Mouse (Mus musculus) CH12.LX (cell line): Measurements from ENCODE around the gene Phc2. TPM values are rescaled to one million over a fixed set of nuclear protein-coding genes. Genes with fewer than 3 reads are reported as not detected.
A peak's percentile ranks its signal among the peaks of the same experiment; 100 is the strongest.

Experiments
- DNase-seq: peaks from one replicate; pipeline ENCODE4 v3.0.0-alpha.2; 2013; ENCODE audit errors: extremely low read depth
- H3K27ac ChIP-seq: 2 replicates; pipeline ENCODE4 v1.5.1; 2012; ENCODE audit warnings: low read depth, mild to moderate bottlenecking, control low read depth, moderate library complexity; ENCODE audit not compliant: insufficient read depth
- H3K27me3 ChIP-seq: replicated peaks from 2 replicates; pipeline ENCODE3; 2012; ENCODE audit warnings: inconsistent platforms
- H3K36me3 ChIP-seq, 2 experiments: replicated peaks in 1 of 2; 2 replicates each; pipeline versions ENCODE3 to v1.6.1; 2012; ENCODE audit warnings: inconsistent platforms in 1 of 2, low read length in 1 of 2, mild to moderate bottlenecking in 1 of 2, mixed read lengths in 1 of 2, moderate library complexity in 1 of 2; ENCODE audit not compliant: control insufficient read depth in 1 of 2, insufficient read depth in 1 of 2
- H3K4me1 ChIP-seq, 2 experiments: 2 replicates each; pipeline ENCODE4 v1.6.1; 2012; ENCODE audit warnings: inconsistent platforms in 1 of 2, moderate library complexity in 1 of 2; ENCODE audit not compliant: insufficient read depth in 2 of 2, control insufficient read depth in 1 of 2
- H3K4me2 ChIP-seq: 2 replicates; pipeline ENCODE4 v1.6.1; 2012; ENCODE audit warnings: low read depth, mild to moderate bottlenecking, control low read depth; ENCODE audit not compliant: poor library complexity, insufficient read depth, severe bottlenecking
- H3K4me3 ChIP-seq, 3 experiments: fragments of 150-350 bp in 1 of 3; sonication (generic) in 1 of 3; replicated peaks in 1 of 3; 2 replicates each; pipeline versions ENCODE3 to v1.5.1; 2011 to 2012; ENCODE audit warnings: low read depth in 2 of 3, low read length in 2 of 3, mild to moderate bottlenecking in 2 of 3, moderate library complexity in 2 of 3, control low read depth in 1 of 3, improper control_type of control experiment in 1 of 3, inconsistent platforms in 1 of 3, mixed read lengths in 1 of 3; ENCODE audit not compliant: poor library complexity in 1 of 3
- H3K79me2 ChIP-seq: replicated peaks from 2 replicates; pipeline ENCODE4 v1.6.1; 2012; ENCODE audit warnings: mild to moderate bottlenecking, moderate library complexity; ENCODE audit not compliant: control insufficient read depth, poor library complexity, insufficient read depth, severe bottlenecking; ENCODE audit errors: extremely low read depth
- H3K9ac ChIP-seq: 2 replicates; pipeline ENCODE4 v1.6.1; 2012; ENCODE audit warnings: low read depth, mild to moderate bottlenecking, control low read depth, moderate library complexity; ENCODE audit not compliant: insufficient read depth
- H3K9me3 ChIP-seq: replicated peaks from 2 replicates; pipeline ENCODE3; 2012; ENCODE audit warnings: low read length, inconsistent platforms, mixed read lengths
- BHLHE40 ChIP-seq: IDR thresholded peaks from 2 replicates; pipeline ENCODE4 v1.6.1; 2011; ENCODE audit warnings: mild to moderate bottlenecking, low read depth, low read length, improper control_type of control experiment
- CHD1 ChIP-seq: IDR thresholded peaks from 2 replicates; pipeline ENCODE4 v1.6.1; 2012; ENCODE audit warnings: low read depth, low read length, improper control_type of control experiment, inconsistent platforms
- CHD2 ChIP-seq: IDR thresholded peaks from 2 replicates; pipeline ENCODE4 v1.6.1; 2011; ENCODE audit warnings: low read length, improper control_type of control experiment
- CTCF ChIP-seq, 2 experiments: IDR thresholded peaks in 1 of 2; conservative IDR thresholded peaks in 1 of 2; 2 replicates each; pipeline ENCODE4 v1.5.1; 2011 to 2012; ENCODE audit warnings: low read depth in 2 of 2, low read length in 2 of 2, improper control_type of control experiment in 1 of 2, inconsistent platforms in 1 of 2, mild to moderate bottlenecking in 1 of 2, moderate library complexity in 1 of 2
- ELF1 ChIP-seq: IDR thresholded peaks from 2 replicates; pipeline ENCODE4 v1.6.1; 2014; ENCODE audit warnings: low read depth, mild to moderate bottlenecking, inconsistent platforms, low read length, improper control_type of control experiment
- GABPA ChIP-seq: IDR thresholded peaks from 2 replicates; pipeline ENCODE4 v1.6.1; 2012; ENCODE audit warnings: low read depth, low read length, improper control_type of control experiment, inconsistent platforms; ENCODE audit not compliant: insufficient replicate concordance
- MAFK ChIP-seq: IDR thresholded peaks from 2 replicates; pipeline ENCODE4 v1.6.1; 2011; ENCODE audit warnings: low read length, improper control_type of control experiment; ENCODE audit not compliant: insufficient replicate concordance
- MAZ ChIP-seq: IDR thresholded peaks from 2 replicates; pipeline ENCODE4 v1.6.1; 2012; ENCODE audit warnings: low read depth, mild to moderate bottlenecking, inconsistent platforms, low read length, improper control_type of control experiment, moderate library complexity
- MEF2A ChIP-seq: IDR thresholded peaks from 2 replicates; pipeline ENCODE4 v1.6.1; 2014; ENCODE audit warnings: low read depth, mild to moderate bottlenecking, inconsistent platforms, low read length, improper control_type of control experiment, borderline replicate concordance
- MXI1 ChIP-seq: IDR thresholded peaks from 2 replicates; pipeline ENCODE4 v1.6.1; 2011; ENCODE audit warnings: mild to moderate bottlenecking, low read depth, low read length, improper control_type of control experiment
- NELFE ChIP-seq: IDR thresholded peaks from 2 replicates; pipeline ENCODE4 v1.6.1; 2011; ENCODE audit warnings: low read depth, low read length, improper control_type of control experiment
- NRF1 ChIP-seq: IDR thresholded peaks from 2 replicates; pipeline ENCODE4 v1.6.1; 2014; ENCODE audit warnings: low read depth, mild to moderate bottlenecking, inconsistent platforms, low read length, improper control_type of control experiment, moderate library complexity
- RAD21 ChIP-seq: IDR thresholded peaks from 2 replicates; pipeline ENCODE4 v1.6.1; 2011; ENCODE audit warnings: low read depth, mild to moderate bottlenecking, low read length, improper control_type of control experiment, moderate library complexity
- SIN3A ChIP-seq: IDR thresholded peaks from 2 replicates; pipeline ENCODE4 v1.6.1; 2012; ENCODE audit warnings: low read length, improper control_type of control experiment, inconsistent platforms
- SMC3 ChIP-seq: IDR thresholded peaks from 2 replicates; pipeline ENCODE4 v1.6.1; 2011; ENCODE audit warnings: low read depth, low read length, improper control_type of control experiment
- TBP ChIP-seq: conservative IDR thresholded peaks from 2 replicates; pipeline ENCODE4 v1.6.1; 2011; ENCODE audit warnings: low read depth, low read length, improper control_type of control experiment
- UBTF ChIP-seq: IDR thresholded peaks from 2 replicates; pipeline ENCODE4 v1.6.1; 2012; ENCODE audit warnings: low read depth, mild to moderate bottlenecking, inconsistent platforms, low read length, improper control_type of control experiment, moderate library complexity
- USF1 ChIP-seq: IDR thresholded peaks from 2 replicates; pipeline ENCODE4 v1.6.1; 2014; ENCODE audit warnings: low read depth, mild to moderate bottlenecking, inconsistent platforms, low read length, improper control_type of control experiment
- ZMIZ1 ChIP-seq: IDR thresholded peaks from 2 replicates; pipeline ENCODE4 v1.6.1; 2012; ENCODE audit warnings: low read depth, mild to moderate bottlenecking, inconsistent platforms, low read length, improper control_type of control experiment
- ZNF384 ChIP-seq: IDR thresholded peaks from 2 replicates; pipeline ENCODE4 v1.6.1; 2012; ENCODE audit warnings: low read depth, low read length, improper control_type of control experiment, inconsistent platforms
- dilution Hi-C: fragments of 300-500 bp; cut with MboI; formaldehyde crosslinking; loops from 2 replicates; pipeline ENCODE4 v1.14.3; 2020; ENCODE audit warnings: low sequenced_read_pairs; ENCODE audit not compliant: extremely low pct_unique_long_range_greater_than_20kb, extremely low pct_ligation_motif_present
- in situ Hi-C: fragments of 300-500 bp; cut with MboI; formaldehyde crosslinking; loops from 3 replicates; pipeline ENCODE4 v1.14.3; 2019; ENCODE audit warnings: low sequenced_read_pairs, low pct_ligation_motif_present, low pct_unique_long_range_greater_than_20kb, mixed read lengths
- polyA plus RNA-seq: library from polyadenylated mRNA; unstranded; fragments of >175 nt; gene quantifications from 2 replicates; pipeline ENCODE4 v1.2.1, GENCODE M21; 2012; ENCODE audit warnings: low read depth; ENCODE audit not compliant: insufficient read length
- total RNA-seq, 2 experiments: library from RNA; depleted of rRNA; stranded (reverse); fragments of 300-350 nt in 1 of 2; fragments of >200 nt in 1 of 2; gene quantifications; 2 replicates each; pipeline ENCODE4 v1.2.3; 2012 to 2014

The Phc2 gene
- total and polyA plus RNA-seq, 3 experiments = 24.1 to 53.2 (median 29.6) TPM

- TF ChIP-seq MXI1 = no peak; the same call in 1 of the 2 replicates
- no peak for TF ChIP-seq CHD2
- TF ChIP-seq CHD1 = peak; percentile 42; the same call in 1 of the 2 replicates
- TF ChIP-seq UBTF = peak; percentile 91; the same call in 1 of the 2 replicates
- no peak for TF ChIP-seq NELFE
- DNase-seq = no peak
- H3K4me2 ChIP-seq = peak overlapping the region; percentile 70
- no peaks in the 10 kb centered on the region for H3K27me3 ChIP-seq
- H3K36me3 ChIP-seq = peaks cover 2 to 40% of the 10 kb centered on the region in 2 experiments
- peak overlapping the region; percentile 46; the same call in 1 of the 2 replicates for H3K27ac ChIP-seq
- H3K9me3 ChIP-seq = no peaks in the 10 kb centered on the region
- H3K9ac ChIP-seq = peak overlapping the region; percentile 94
- H3K4me3 ChIP-seq = peak overlapping the region; percentile 79 to 89 (median 88)
- H3K79me2 ChIP-seq = peaks cover 43% of the 10 kb centered on the region
- in situ Hi-C loops = no loop called here
- dilution Hi-C loops = no loop called here
- H3K4me1 ChIP-seq = peaks cover 4 to 34% of the 10 kb centered on the region in 2 experiments
Measured at GRCm38 (mm10) chr4:128727721-128728430, 73.4 kb downstream of the Phc2 start.

- peak overlapping the region; percentile 70 for H3K4me2 ChIP-seq
- H3K4me3 ChIP-seq = peak overlapping the region; percentile 79 to 89 (median 88)
- in situ Hi-C loops = no loop called here
- peaks cover 0 to 35% of the 10 kb centered on the region in 2 experiments for H3K36me3 ChIP-seq
- peaks cover 7 to 40% of the 10 kb centered on the region in 2 experiments for H3K4me1 ChIP-seq
- no peaks in the 10 kb centered on the region for H3K27me3 ChIP-seq
- H3K9ac ChIP-seq = peak overlapping the region; percentile 94
- DNase-seq = no peak
- dilution Hi-C loops = no loop called here
- TF ChIP-seq CHD1 = peak; percentile 79
- 0 out of 2 replicates have a peak, but pooled peaks have one; percentile 6 for TF ChIP-seq SIN3A
- no peak for TF ChIP-seq TBP
- peak overlapping the region; percentile 9; the same call in 1 of the 2 replicates for H3K27ac ChIP-seq
- H3K9me3 ChIP-seq = no peaks in the 10 kb centered on the region
- peaks cover 43% of the 10 kb centered on the region for H3K79me2 ChIP-seq
Measured at GRCm38 (mm10) chr4:128728431-128728851, 73.9 kb downstream of the Phc2 start.

GRCm38 (mm10) chr4:128729033-128729708 lies 74.7 kb downstream of the Phc2 start:
- Histone ChIP-seq H3K79me2 (peaks cover 43% of the 10 kb centered on the region), H3K4me2 (peak overlapping the region; percentile 70), H3K4me3 (peak overlapping the region; percentile 79 to 89 (median 88)), H3K27ac (no peak overlapping the region), H3K27me3 (no peaks in the 10 kb centered on the region), H3K36me3 (peaks cover 0 to 30% of the 10 kb centered on the region in 2 experiments), H3K9me3 (no peaks in the 10 kb centered on the region), H3K4me1 (peaks cover 13 to 47% of the 10 kb centered on the region in 2 experiments), H3K9ac (peak overlapping the region; percentile 94)
- dilution Hi-C loops (no loop called here), in situ Hi-C loops (no loop called here)
- TF ChIP-seq SMC3 (no peak), MEF2A (no peak), ZNF384 (no peak), NELFE (no peak), USF1 (no peak), RAD21 (no peak), MAZ (no peak), ELF1 (no peak), CHD1 (no peak), GABPA (no peak), CTCF (conservative IDR thresholded peaks at IDR 0.05 in 1 of 2, IDR thresholded peaks at IDR 0.05 in 1 of 2; ENCODE audit: low read depth in 2 of 2, low read length in 2 of 2) (no peak), TBP (no peak), NRF1 (no peak), ZMIZ1 (no peak), MAFK (no peak), BHLHE40 (no peak)
- DNase-seq = no peak
